Mouse (Mus musculus): Measurements from ENCODE around the gene Tead4. TPM values are rescaled to one million over a fixed set of nuclear protein-coding genes. Genes with fewer than 3 reads are reported as not detected.
"Not testable (repeated sequence)": the region's sequence is repeated elsewhere in the genome, so short reads cannot be mapped to it uniquely, and the experiment has no call there.

The Tead4 gene
- polyA plus RNA-seq, 1 experiment from 2014 or later, result 3.4 TPM

DNA sequence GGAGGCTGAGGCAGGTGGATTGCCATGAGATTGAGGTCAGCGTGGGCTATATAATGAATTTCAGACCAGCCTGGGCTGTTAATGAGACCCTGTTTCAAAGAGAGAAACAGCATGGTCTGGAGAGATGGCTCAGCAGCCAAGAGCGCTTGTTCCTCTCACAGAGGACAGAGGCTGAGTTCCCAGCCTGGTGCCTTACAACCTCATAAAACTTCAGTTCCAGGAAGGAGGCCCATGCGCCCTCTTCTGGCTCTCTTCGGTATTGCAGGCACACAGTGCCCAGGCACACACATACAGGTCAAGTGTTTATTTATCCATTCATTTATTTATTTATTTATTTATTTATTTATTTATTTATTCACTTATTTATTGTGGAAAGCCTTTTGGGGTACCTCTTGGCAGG lies 7.7 kb upstream of the Tead4 start:
- Histone ChIP-seq H3K4me2 (no peak overlapping the region), H3K36me3 (no peaks in the 10 kb centered on the region), H3K27ac (replicated peaks) (no peak overlapping the region), H3K4me1 (no peaks in the 10 kb centered on the region), H3K4me3 (no peak overlapping the region), H3K9ac (no peak overlapping the region), H3K9me3 (no peaks in the 10 kb centered on the region), H3K27me3 (replicated peaks) (no peaks in the 10 kb centered on the region)
- no peak; the same call in 1 of the 2 replicates for ATAC-seq (ENCODE audit: extremely low read depth, insufficient number of reproducible peaks, low FRiP score, low TSS enrichment)
- 29% methylated on average over 4 of the region's 4 CpGs for WGBS

DNA sequence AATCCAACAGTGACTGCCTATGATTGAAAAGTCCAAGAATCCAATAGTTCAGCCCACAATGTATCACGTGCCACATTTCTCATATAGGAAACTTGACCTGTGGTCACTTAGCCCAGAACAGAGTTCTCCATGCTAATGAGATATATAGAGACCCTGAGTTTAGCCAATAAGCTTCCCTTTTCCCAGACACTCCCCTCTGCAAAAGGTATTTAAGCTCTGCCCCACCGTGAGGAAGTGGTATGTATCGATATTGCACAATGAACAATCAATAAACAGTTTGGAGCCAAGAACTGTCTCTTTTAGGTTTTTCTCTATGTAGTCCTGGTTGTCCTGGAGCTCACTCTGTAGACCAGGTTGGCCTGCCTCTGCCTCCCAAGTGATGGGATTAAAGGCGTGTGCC lies 4.2 kb upstream of the Tead4 start:
- no peak overlapping the region for H3K9ac ChIP-seq
- no peak overlapping the region for H3K27ac ChIP-seq (replicated peaks)
- no peaks in the 10 kb centered on the region for H3K9me3 ChIP-seq
- WGBS, result 77% methylated on average over 4 of the region's 4 CpGs
- H3K4me1 ChIP-seq, result peaks cover 16% of the 10 kb centered on the region
- H3K36me3 ChIP-seq, result no peaks in the 10 kb centered on the region
- no peak for ATAC-seq (ENCODE audit: extremely low read depth, insufficient number of reproducible peaks, low FRiP score, low TSS enrichment)
- H3K4me3 ChIP-seq, result no peak overlapping the region
- no peak overlapping the region for H3K4me2 ChIP-seq
- peaks cover 12% of the 10 kb centered on the region; the same call in 1 of the 2 replicates for H3K27me3 ChIP-seq (replicated peaks)

DNA sequence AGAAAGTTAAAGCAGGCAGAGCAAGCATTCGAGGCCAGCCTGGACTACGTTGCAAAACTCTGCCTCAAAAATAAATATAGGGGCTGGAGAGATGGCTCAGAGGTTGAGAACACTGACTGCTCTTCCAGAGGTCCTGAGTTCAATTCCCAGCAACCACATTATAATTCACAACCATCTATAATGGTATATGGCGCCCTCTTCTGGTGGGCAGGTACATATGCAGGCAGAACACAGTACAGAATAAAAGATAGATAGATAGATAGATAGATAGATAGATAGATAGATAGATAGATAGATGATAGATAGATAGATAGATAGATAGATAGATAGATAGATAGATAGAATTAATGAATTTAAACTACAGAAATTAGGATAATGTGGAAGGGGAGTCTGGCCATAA lies 2.0 kb upstream of the Tead4 start:
- not testable (repeated sequence) for H3K27ac ChIP-seq (replicated peaks); H3K4me2 ChIP-seq; H3K9me3 ChIP-seq; H3K4me3 ChIP-seq; ATAC-seq (ENCODE audit: extremely low read depth, insufficient number of reproducible peaks, low FRiP score, low TSS enrichment); H3K9ac ChIP-seq; H3K36me3 ChIP-seq
- 76% methylated on average over 3 of the region's 3 CpGs for WGBS
- peaks cover 34% of the 10 kb centered on the region for H3K27me3 ChIP-seq (replicated peaks)
- peaks cover 31% of the 10 kb centered on the region for H3K4me1 ChIP-seq

DNA sequence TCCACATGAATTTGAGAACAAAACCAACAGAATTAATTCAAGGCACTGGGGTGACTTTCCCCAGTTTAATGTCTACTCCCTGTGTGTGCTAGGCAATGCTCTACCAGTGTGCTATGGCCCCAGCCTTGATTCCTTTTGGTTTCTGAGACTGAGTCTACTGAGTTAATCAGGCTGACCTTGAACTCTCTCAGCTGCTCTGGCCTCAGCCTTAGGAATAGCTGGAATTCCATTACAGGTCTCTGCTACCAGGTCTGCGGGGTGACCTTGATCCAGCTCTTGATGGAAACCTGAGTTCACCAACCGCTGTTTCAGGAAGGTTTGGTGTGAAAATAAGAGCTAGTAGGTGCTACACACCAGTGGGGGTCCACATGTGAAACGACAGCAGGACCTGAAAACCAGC lies 1.3 kb upstream of the Tead4 start:
- no peaks in the 10 kb centered on the region for H3K9me3 ChIP-seq
- peaks cover 37% of the 10 kb centered on the region for H3K27me3 ChIP-seq (replicated peaks)
- H3K9ac ChIP-seq, result no peak overlapping the region
- peak overlapping the region; percentile 98 for H3K4me2 ChIP-seq
- WGBS, result 76% methylated on average over 3 of the region's 3 CpGs
- no peaks in the 10 kb centered on the region for H3K36me3 ChIP-seq
- ATAC-seq (ENCODE audit: extremely low read depth, insufficient number of reproducible peaks, low FRiP score, low TSS enrichment), result no peak
- no peak overlapping the region for H3K4me3 ChIP-seq
- H3K4me1 ChIP-seq, result peaks cover 36% of the 10 kb centered on the region
- H3K27ac ChIP-seq (replicated peaks), result no peak overlapping the region

DNA sequence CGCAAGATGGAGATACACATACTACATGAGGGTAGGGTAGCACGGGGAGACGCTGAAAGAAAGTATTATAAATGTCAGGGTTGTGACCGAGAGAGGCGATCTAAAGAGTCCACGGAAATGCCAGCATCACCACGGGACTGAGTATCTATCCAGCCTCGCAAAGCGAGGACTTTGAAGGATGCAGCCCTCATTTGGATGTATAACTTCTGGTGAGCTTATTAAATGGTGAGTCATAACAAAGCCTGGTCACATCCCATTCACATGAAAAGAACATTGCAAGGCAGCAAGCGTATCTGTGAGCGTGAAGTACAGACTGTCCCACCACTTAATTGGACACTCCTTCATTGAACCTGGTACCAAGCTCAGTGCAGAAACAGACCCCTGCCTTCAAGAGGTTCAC lies 835 bp upstream of the Tead4 start:
- 31% methylated on average over 11 of the region's 11 CpGs for WGBS
- Histone ChIP-seq H3K4me2 (peak overlapping the region; percentile 98), H3K36me3 (no peaks in the 10 kb centered on the region), H3K4me1 (peaks cover 40% of the 10 kb centered on the region), H3K9ac (peak overlapping the region; percentile 88), H3K4me3 (peak overlapping the region; percentile 78), H3K27me3 (replicated peaks) (peaks cover 37% of the 10 kb centered on the region), H3K9me3 (no peaks in the 10 kb centered on the region), H3K27ac (replicated peaks) (no peak overlapping the region)
- no peak for ATAC-seq (ENCODE audit: extremely low read depth, insufficient number of reproducible peaks, low FRiP score, low TSS enrichment)

DNA sequence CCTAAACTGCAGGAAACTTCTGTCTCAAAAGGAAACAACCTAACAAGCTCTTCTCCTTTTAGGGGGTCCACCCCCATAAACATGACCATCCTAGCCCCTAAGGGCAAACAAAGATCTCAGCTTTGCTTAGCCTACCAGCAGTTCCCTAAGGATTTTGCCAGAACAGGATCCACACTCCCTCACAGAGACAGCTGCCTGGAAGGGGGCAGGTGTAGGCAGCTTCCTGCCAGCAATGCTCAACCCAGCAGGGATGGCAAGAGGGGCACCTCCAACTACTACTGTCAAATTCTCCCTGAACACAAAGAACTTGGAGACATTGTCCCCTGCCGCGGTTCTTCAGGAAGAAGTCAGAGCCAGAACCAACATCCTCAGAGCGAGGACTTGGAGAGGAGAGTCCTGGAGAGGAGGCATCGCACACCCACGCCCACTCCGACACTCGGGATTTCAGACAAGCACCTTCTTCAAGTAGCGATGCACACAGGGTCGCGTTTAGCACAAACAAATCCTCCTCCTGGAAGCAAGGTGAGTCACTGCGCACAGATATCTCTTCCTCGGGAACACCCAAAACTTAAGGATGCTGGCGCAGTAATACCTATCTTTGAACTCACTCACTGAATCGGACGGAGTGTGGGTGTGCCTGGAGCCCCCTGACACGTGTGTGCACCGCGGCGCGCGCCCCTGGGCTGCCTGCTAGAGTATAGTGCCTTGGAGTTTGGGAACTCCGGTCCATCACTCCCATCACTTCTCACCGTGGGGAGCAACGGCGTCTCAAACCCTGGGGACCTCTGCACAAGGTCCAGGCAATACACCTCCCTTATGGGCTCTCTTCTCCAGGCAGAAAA lies 1.1 kb downstream of the Tead4 start:
- Histone ChIP-seq H3K27me3 (replicated peaks) (peaks cover 37% of the 10 kb centered on the region), H3K9me3 (no peaks in the 10 kb centered on the region), H3K4me1 (peaks cover 52% of the 10 kb centered on the region), H3K36me3 (no peaks in the 10 kb centered on the region), H3K27ac (replicated peaks) (peak overlapping the region; percentile 75), H3K9ac (peak overlapping the region; percentile 88), H3K4me2 (peak overlapping the region; percentile 98), H3K4me3 (peak overlapping the region; percentile 78)
- ATAC-seq (ENCODE audit: extremely low read depth, insufficient number of reproducible peaks, low FRiP score, low TSS enrichment), result no peak
- under 1% methylated on average over 25 of the region's 25 CpGs for WGBS

DNA sequence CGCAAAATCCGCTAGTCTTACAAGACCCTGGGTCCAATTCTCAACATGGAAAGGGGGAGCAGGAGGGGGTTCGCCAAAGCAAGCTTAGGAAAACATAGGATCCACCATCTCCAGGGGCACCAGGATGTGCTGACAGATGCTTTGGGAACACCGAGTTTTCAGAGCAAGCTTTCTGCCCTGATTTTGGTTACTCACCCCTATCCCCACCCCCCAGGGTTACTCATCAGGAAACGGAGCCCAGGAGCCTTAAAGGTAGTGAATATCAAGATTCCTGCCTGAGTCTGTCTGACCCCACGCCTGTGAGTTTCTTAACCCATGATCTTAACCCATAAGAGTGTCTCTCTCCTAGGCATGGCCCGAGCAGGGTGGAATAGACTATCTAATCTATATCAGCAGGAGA lies 2.4 kb downstream of the Tead4 start:
- Histone ChIP-seq H3K27me3 (replicated peaks) (peaks cover 37% of the 10 kb centered on the region), H3K9ac (no peak overlapping the region), H3K4me1 (peaks cover 52% of the 10 kb centered on the region), H3K27ac (replicated peaks) (no peak overlapping the region), H3K9me3 (no peaks in the 10 kb centered on the region), H3K4me2 (peak overlapping the region; percentile 98; the same call in 1 of the 2 replicates), H3K4me3 (no peak overlapping the region), H3K36me3 (no peaks in the 10 kb centered on the region)
- no peak for ATAC-seq (ENCODE audit: extremely low read depth, insufficient number of reproducible peaks, low FRiP score, low TSS enrichment)
- 37% methylated on average over 7 of the region's 7 CpGs for WGBS

DNA sequence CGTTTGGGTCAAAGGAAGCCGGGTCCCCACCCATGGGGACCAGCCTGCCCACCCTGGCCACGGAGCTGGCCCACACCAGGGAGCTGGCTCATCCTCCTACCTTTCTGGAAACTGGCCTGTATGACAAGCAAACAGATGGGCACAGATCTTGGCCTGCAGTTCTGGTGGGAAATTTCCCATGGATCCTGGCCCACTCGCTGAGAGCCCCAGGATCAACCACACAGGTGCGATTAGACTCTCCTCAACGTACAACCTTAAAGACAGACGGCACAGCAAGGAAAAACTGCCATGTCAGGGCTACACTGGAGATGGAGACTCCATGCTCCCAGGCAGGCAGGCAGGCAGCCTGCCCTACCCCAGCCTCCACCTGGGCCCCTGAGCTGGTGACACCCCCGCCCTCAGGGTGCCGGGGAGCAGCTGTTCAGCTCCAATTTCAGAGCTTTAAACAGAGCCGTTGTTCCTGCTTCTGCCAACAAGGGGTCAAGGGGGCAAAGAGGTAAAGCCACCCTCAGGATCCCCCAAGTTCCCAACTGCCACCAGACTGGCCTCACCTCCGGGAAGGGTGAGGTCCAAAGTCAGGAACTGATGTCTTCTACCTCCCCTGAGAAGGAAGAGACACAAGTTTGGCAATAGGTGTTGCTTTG lies 3.8 kb downstream of the Tead4 start:
- Histone ChIP-seq H3K4me1 (peaks cover 49% of the 10 kb centered on the region), H3K4me3 (no peak overlapping the region), H3K27me3 (replicated peaks) (peaks cover 30% of the 10 kb centered on the region), H3K9me3 (no peaks in the 10 kb centered on the region), H3K9ac (0 out of 2 replicates have a peak overlapping the region, but pooled peaks have one; percentile 21), H3K4me2 (peak overlapping the region; percentile 7; the same call in 1 of the 2 replicates), H3K27ac (replicated peaks) (peak overlapping the region; percentile 68), H3K36me3 (no peaks in the 10 kb centered on the region)
- WGBS, result 29% methylated on average over 11 of the region's 11 CpGs
- ATAC-seq (ENCODE audit: extremely low read depth, insufficient number of reproducible peaks, low FRiP score, low TSS enrichment), result no peak

DNA sequence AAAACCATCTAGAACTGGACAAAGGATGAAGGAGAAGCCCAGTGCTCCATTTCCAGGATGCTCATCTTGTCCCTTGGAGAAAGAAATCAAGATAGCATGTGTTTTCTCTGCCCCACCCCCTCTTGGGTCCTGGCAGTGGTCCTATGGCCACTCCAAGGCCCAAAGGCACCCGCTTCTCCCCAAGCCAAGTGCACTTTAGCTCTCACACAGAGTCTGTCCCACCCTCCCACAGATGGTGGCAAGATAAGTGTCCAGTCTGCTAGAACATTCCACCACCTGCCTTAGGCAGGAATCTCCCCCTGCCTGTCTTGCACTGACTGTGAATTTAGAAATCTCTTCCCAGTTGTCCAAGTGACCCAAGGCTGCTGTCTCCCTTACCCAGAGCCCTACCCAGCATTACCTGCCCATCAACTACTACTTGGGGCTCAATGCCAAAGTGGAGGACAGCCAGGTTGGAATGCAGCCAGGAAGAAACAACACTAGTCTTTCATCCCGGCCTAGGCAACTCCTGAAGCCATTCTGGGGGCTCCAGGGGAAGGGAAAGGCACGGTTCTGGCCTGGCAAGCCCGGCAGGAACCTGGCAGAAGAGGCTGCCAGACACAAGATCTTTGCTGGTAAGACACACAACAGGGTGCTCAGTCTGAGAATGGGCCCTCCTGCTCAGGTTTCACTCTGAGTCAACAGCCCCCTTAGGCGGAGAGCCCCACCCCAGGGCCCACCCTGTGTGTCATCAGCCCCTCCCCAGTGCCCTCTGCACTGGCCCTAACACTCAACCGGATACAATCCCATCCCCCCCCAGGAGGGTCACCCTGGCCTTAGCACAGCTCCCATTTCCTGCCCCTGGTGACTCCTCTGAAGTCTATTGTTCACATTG lies 4.5 kb downstream of the Tead4 start:
- 26% methylated on average over 6 of the region's 6 CpGs for WGBS
- Histone ChIP-seq H3K9ac (0 out of 2 replicates have a peak overlapping the region, but pooled peaks have one; percentile 21), H3K4me1 (peaks cover 41% of the 10 kb centered on the region), H3K36me3 (no peaks in the 10 kb centered on the region), H3K4me2 (peak overlapping the region; percentile 7; the same call in 1 of the 2 replicates), H3K9me3 (no peaks in the 10 kb centered on the region), H3K4me3 (no peak overlapping the region), H3K27ac (replicated peaks) (peak overlapping the region; percentile 68), H3K27me3 (replicated peaks) (peaks cover 28% of the 10 kb centered on the region)
- 0 out of 2 replicates have a peak, but pooled peaks have one; percentile 37 for ATAC-seq (ENCODE audit: extremely low read depth, insufficient number of reproducible peaks, low FRiP score, low TSS enrichment)

DNA sequence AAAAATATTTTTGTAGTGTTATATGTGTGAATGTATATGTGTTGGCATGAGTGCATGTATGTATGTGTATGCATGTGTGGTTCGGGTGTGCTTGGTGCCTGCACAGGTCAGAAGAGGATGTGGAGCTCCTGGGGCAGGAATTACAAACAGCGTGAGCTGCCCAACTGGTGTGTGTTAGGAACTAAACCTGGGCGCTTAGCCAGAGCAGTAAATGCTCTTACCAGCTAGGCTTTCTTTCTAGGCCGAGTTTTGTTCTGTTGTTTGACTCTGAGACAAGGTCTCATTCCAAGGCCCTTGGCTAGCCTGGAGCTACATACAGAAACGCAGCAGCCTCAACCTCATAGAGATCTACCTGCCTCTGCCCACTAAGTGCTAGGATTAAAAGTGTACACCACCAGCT lies 9.3 kb downstream of the Tead4 start:
- WGBS, result 72% methylated on average over 5 of the region's 5 CpGs
- H3K9ac ChIP-seq, result no peak overlapping the region
- no peak overlapping the region for H3K4me3 ChIP-seq
- no peaks in the 10 kb centered on the region for H3K36me3 ChIP-seq
- H3K27me3 ChIP-seq (replicated peaks), result no peaks in the 10 kb centered on the region
- no peaks in the 10 kb centered on the region for H3K9me3 ChIP-seq
- H3K4me2 ChIP-seq, result no peak overlapping the region
- peaks cover 18% of the 10 kb centered on the region for H3K4me1 ChIP-seq
- no peak for ATAC-seq (ENCODE audit: extremely low read depth, insufficient number of reproducible peaks, low FRiP score, low TSS enrichment)
- H3K27ac ChIP-seq (replicated peaks), result no peak overlapping the region

DNA sequence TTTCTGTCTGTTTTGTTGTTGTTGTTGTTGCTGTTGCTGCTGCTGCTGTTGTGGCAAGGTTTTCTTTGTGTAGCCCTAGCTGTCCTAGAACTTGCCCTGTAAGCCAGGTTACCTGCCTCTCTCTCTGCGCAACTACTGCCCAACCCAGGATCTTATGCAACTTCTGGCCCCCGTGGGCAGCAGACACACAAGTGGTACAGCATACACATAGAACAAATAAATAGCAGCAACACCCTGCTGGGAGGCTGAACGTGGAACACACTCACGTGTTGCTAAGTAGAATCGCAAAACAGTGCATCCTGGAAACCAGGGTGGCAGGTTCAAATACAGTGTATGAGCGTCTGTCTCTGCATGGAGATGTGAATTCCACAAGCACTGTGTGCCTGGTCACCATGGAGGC lies 11.9 kb downstream of the Tead4 start:
- no peak overlapping the region for H3K4me2 ChIP-seq
- WGBS, result 85% methylated on average over 6 of the region's 6 CpGs
- no peaks in the 10 kb centered on the region for H3K27me3 ChIP-seq (replicated peaks)

More for the DNA sequence above, 11.9 kb downstream of the Tead4 start:
- Histone ChIP-seq H3K4me3 (no peak overlapping the region), H3K9ac (no peak overlapping the region), H3K36me3 (no peaks in the 10 kb centered on the region), H3K9me3 (no peaks in the 10 kb centered on the region), H3K27ac (replicated peaks) (no peak overlapping the region), H3K4me1 (peaks cover 23% of the 10 kb centered on the region)
- ATAC-seq (ENCODE audit: extremely low read depth, insufficient number of reproducible peaks, low FRiP score, low TSS enrichment), result no peak

All from heart, embryonic 13.5 days (tissue).